Mouse (Mus musculus) limb, embryonic 15.5 days (tissue): ENCODE measurements at regions not wholly inside any gene's neighbourhood (a gene's known extent, or its start where the extent isn't known, plus 50 kb on each side); places are given as distances from the start of the nearest gene placed in this dataset.

Experiments
- ATAC-seq: fragments of 200-750 bp; cut with Nextera tagmentation; 2 replicates; pipeline ENCODE4 v1.8.0; 2017; ENCODE audit warnings: low read depth, moderate TSS enrichment; ENCODE audit not compliant: insufficient number of reproducible peaks, low FRiP score, low TSS enrichment
- H3K27ac ChIP-seq: fragments of 300-500 bp; sonication (generic); 2 replicates; pipeline ENCODE4 v1.5.1; 2015; ENCODE audit warnings: moderate library complexity, mild to moderate bottlenecking, inconsistent platforms
- H3K27me3 ChIP-seq: fragments of 300-500 bp; sonication (generic); 2 replicates; pipeline ENCODE4 v1.6.1; 2015; ENCODE audit warnings: inconsistent platforms
- H3K36me3 ChIP-seq: fragments of 300-500 bp; sonication (generic); 2 replicates; pipeline ENCODE4 v1.6.1; 2015; ENCODE audit warnings: inconsistent platforms
- H3K4me1 ChIP-seq: fragments of 300-500 bp; sonication (generic); 2 replicates; pipeline ENCODE4 v1.6.1; 2015; ENCODE audit warnings: inconsistent platforms
- H3K4me2 ChIP-seq: fragments of 300-500 bp; sonication (generic); 2 replicates; pipeline ENCODE4 v1.6.1; 2015; ENCODE audit warnings: mild to moderate bottlenecking, inconsistent platforms
- H3K4me3 ChIP-seq: fragments of 300-500 bp; sonication (generic); 2 replicates; pipeline ENCODE4 v1.5.1; 2015; ENCODE audit warnings: mild to moderate bottlenecking, inconsistent platforms
- H3K9ac ChIP-seq: fragments of 300-500 bp; sonication (generic); 2 replicates; pipeline ENCODE4 v1.6.1; 2015; ENCODE audit warnings: inconsistent platforms
- H3K9me3 ChIP-seq: fragments of 300-500 bp; sonication (generic); 2 replicates; pipeline ENCODE4 v1.6.1; 2016; ENCODE audit warnings: inconsistent platforms
- WGBS: fragments of 180-500 bp; shearing (Covaris S2); methylation state at CpG from one replicate; pipeline ENCODE4 v1.1.7; 2015; 5-methylcytosine and 5-hydroxymethylcytosine counted together

DNA sequence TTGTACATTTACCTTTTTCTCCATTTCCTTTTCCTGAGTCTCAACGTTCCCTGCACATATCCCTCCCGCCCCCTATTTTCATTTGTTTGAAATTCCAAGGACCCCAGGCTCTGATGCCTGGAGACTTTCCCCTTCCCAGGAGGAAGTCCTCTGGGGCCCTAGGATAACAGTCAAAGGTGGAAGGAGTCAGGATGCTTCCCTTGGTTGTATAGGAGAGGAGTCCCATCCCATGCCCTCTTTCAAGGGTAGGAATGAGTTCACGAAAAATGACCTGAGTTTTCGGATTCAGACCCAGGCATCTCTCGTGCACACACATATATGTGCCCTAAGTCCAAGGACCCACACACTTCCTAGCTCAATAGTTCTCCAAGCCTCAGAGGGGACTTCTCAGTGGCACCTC, 143.3 kb upstream of the Zfp703 start:
- Histone ChIP-seq H3K27ac (no peak overlapping the region), H3K27me3 (peaks cover 19% of the 10 kb centered on the region; the same call in 1 of the 2 replicates), H3K4me3 (no peak overlapping the region), H3K4me2 (no peak overlapping the region), H3K9ac (no peak overlapping the region), H3K9me3 (no peaks in the 10 kb centered on the region), H3K36me3 (no peaks in the 10 kb centered on the region), H3K4me1 (peaks cover 27% of the 10 kb centered on the region)
- 53% methylated on average over 5 of the region's 5 CpGs for WGBS
- no peak for ATAC-seq

DNA sequence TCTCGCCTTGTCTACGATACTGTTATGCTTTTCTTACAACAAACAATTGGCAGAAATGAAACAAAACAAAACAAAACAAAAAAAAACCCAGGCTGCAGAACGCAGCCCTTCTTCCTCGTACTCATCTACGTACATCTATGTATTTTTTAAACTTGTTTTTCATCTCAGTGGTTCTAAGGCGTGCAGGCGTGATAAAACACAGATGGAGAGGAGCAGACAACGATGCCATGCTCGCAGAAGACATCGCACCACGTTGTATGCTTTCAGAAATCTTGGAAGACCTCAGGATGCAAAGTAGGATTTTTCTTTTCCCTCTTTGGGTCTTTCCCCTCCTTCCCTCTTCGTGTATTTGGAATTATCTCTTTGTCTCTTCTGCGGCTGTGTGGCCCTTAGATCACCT, 142.5 kb upstream of the Zfp703 start:
- no peak for ATAC-seq
- no peaks in the 10 kb centered on the region for H3K9me3 ChIP-seq
- no peak overlapping the region for H3K27ac ChIP-seq
- H3K27me3 ChIP-seq: peaks cover 16% of the 10 kb centered on the region; the same call in 1 of the 2 replicates
- peaks cover 22% of the 10 kb centered on the region for H3K4me1 ChIP-seq
- no peak overlapping the region for H3K4me3 ChIP-seq
- 73% methylated on average over 13 of the region's 13 CpGs for WGBS
- no peaks in the 10 kb centered on the region for H3K36me3 ChIP-seq
- no peak overlapping the region for H3K9ac ChIP-seq
- no peak overlapping the region for H3K4me2 ChIP-seq

DNA sequence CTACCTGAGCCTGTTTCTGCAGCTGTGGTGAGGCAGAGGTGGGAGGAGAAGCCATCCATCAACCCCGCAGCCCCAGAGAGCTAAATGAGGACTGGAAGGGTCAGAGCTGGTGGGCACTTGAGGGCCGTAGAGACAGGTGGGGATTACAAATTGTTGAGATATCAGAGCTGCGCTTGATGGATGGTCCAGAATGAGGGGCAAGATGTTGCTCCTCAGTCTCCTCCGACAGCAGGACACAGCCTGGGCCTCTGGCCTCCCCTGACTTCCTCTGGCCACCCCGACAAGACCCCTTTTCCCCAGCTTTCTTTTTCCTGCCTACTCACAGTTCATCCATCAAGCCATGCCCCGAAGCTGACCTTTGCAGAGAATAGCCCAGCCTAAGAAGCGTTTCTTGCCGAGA, 142.0 kb upstream of the Zfp703 start:
- Histone ChIP-seq H3K9ac (no peak overlapping the region), H3K4me1 (peaks cover 22% of the 10 kb centered on the region), H3K27me3 (peaks cover 14% of the 10 kb centered on the region; the same call in 1 of the 2 replicates), H3K9me3 (no peaks in the 10 kb centered on the region), H3K36me3 (no peaks in the 10 kb centered on the region), H3K27ac (no peak overlapping the region), H3K4me3 (no peak overlapping the region), H3K4me2 (no peak overlapping the region)
- no peak for ATAC-seq
- 57% methylated on average over 8 of the region's 8 CpGs for WGBS

DNA sequence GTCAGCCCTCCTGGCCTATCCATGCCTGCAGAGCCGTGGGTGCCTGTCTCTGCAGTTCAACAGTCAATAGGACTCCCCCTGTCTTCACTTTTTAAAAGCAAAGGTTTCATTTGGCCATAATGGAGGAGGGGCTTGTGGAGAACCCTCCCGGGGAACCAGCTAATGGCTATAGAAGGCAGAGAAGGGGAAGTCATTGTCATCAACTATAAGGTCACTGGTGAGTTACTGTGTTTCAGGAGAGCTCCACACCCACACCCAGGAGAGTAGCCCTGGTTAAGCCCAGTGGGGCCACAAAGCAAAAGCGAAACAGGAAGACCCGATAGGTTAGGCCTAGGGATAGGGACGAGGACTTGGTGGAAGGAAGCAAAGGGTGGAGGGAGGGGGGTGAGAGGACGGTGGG, 141.5 kb upstream of the Zfp703 start:
- 57% methylated on average over 6 of the region's 6 CpGs for WGBS
- Histone ChIP-seq H3K36me3 (no peaks in the 10 kb centered on the region), H3K9me3 (no peaks in the 10 kb centered on the region), H3K4me1 (peaks cover 26% of the 10 kb centered on the region), H3K9ac (no peak overlapping the region), H3K27me3 (peaks cover 14% of the 10 kb centered on the region; the same call in 1 of the 2 replicates), H3K4me2 (no peak overlapping the region), H3K4me3 (no peak overlapping the region), H3K27ac (no peak overlapping the region)
- no peak for ATAC-seq

DNA sequence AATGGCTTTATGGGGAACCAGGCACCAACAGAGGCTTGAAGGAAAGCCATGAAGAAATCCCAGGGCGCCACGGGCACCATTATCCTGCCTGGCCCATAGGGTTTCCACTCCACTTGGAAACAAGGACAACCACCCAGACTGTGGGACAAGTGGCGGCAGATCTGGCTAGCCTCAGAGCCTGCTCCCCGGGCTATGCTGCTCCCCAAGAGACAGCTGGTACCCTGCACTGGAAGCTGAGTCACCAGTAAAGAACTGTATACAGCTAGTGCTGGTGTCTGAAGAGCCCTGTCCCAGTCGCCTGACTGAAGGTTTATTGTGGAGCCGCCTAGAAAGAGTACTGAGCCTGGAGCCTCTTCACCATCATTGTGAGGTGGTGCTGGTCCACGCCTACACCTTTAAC, 140.6 kb upstream of the Zfp703 start:
- no peak for ATAC-seq
- Histone ChIP-seq H3K9me3 (no peaks in the 10 kb centered on the region), H3K4me1 (peaks cover 26% of the 10 kb centered on the region), H3K27ac (no peak overlapping the region), H3K4me3 (no peak overlapping the region), H3K36me3 (no peaks in the 10 kb centered on the region), H3K4me2 (no peak overlapping the region), H3K27me3 (peaks cover 19% of the 10 kb centered on the region; the same call in 1 of the 2 replicates), H3K9ac (no peak overlapping the region)
- WGBS: 77% methylated on average over 7 of the region's 7 CpGs

DNA sequence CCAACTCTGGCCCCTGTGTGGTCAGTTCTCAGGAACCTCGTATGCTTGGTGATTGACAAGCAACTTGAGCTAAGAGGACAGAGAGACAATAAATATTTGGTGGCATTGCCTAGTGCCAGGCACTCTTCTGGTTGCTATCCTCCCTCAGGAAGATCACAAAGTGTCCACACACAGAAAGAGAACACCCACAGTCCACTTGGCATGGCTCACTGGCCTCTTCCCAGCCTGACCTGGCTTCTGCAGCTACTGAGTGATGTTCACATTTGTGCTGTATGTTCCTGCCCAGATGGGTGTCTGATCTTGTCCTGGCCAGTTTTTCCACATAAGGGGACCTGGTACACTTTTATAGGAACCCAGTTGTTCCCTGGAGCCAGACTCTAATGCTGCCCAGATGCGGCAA, 136.8 kb upstream of the Zfp703 start:
- Histone ChIP-seq H3K9me3 (no peaks in the 10 kb centered on the region), H3K36me3 (no peaks in the 10 kb centered on the region), H3K4me1 (peaks cover 21% of the 10 kb centered on the region), H3K4me3 (no peak overlapping the region), H3K27me3 (peaks cover 17% of the 10 kb centered on the region; the same call in 1 of the 2 replicates), H3K27ac (no peak overlapping the region), H3K9ac (no peak overlapping the region), H3K4me2 (no peak overlapping the region)
- ATAC-seq: no peak
- WGBS: 40% methylated on average over 2 of the region's 2 CpGs

DNA sequence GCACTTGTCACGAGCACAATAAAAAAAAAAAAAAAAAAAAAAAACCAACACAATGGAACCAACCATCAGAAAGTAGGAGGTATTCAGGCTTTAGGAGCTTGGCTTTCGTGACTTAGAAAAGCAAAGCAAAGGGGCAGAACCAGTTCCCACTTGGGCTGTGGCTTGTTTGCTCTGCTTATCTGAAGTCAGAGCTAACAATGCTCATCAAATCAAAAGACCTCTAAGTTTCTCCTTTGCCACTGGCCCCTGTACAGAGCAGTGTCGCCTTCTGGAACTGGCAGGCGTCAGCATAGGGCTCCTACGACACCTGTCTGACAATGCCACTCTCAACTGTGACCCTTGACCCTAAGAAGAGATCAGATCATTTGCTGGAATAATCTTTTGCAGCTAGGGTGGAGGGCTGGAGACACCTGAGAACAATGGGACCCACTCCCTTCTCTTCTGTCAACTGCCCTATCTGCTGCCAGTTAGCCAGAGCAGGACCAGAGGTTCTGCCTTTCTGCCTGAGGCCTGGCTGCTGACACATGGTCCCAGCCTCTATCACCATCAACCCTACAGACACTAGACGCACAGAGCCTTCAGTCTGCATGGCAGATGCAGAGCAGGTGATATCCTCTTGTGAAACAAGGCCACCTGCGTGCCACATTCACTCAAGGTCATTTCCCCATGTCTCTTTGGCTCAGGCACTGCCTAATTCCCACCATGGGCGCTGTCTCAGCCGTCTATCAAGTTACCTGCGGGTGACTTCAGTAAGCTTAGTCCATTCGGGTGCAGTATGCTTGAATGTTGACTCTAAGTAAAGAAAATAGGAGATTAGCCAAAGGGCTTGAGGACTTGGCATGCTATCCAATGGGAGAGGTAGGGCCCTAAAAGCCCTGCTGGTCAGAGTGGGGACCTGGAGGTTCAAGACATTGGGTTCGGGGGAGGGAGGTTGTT, 136.1 kb upstream of the Zfp703 start:
- no peak overlapping the region for H3K4me3 ChIP-seq
- H3K27ac ChIP-seq: no peak overlapping the region
- WGBS: 71% methylated on average over 12 of the region's 12 CpGs

DNA sequence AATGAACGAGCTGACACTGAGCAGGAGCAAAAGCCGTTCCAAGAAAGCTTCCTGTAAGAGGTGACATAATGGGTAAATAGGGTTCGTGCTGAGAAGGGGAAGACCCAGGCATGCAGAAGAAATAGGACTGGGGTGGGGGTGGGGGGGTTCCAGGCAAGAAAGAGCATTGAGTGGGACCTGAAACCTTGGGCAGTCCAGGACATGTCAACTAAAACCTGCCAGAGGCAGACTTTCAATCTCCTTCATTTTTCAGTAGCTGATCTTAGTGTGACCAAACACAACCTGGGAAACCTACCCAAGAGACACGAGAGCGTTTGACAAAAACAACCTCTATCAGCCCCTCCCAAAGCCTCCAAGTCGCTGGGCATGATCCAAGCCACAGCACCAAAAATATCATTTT, 133.4 kb upstream of the Zfp703 start:
- no peak overlapping the region for H3K9ac ChIP-seq
- H3K4me1 ChIP-seq: peaks cover 50% of the 10 kb centered on the region
- peaks cover 11% of the 10 kb centered on the region; the same call in 1 of the 2 replicates for H3K27me3 ChIP-seq
- 50% methylated on average over 6 of the region's 6 CpGs for WGBS
- H3K4me3 ChIP-seq: no peak overlapping the region
- no peak overlapping the region for H3K4me2 ChIP-seq
- ATAC-seq: no peak
- H3K9me3 ChIP-seq: no peaks in the 10 kb centered on the region
- no peaks in the 10 kb centered on the region for H3K36me3 ChIP-seq
- H3K27ac ChIP-seq: no peak overlapping the region

More for the DNA sequence above, 136.1 kb upstream of the Zfp703 start:
- H3K9ac ChIP-seq: no peak overlapping the region
- no peaks in the 10 kb centered on the region for H3K9me3 ChIP-seq
- H3K36me3 ChIP-seq: no peaks in the 10 kb centered on the region
- peaks cover 17% of the 10 kb centered on the region; the same call in 1 of the 2 replicates for H3K27me3 ChIP-seq
- H3K4me2 ChIP-seq: no peak overlapping the region
- no peak for ATAC-seq
- peaks cover 27% of the 10 kb centered on the region for H3K4me1 ChIP-seq

DNA sequence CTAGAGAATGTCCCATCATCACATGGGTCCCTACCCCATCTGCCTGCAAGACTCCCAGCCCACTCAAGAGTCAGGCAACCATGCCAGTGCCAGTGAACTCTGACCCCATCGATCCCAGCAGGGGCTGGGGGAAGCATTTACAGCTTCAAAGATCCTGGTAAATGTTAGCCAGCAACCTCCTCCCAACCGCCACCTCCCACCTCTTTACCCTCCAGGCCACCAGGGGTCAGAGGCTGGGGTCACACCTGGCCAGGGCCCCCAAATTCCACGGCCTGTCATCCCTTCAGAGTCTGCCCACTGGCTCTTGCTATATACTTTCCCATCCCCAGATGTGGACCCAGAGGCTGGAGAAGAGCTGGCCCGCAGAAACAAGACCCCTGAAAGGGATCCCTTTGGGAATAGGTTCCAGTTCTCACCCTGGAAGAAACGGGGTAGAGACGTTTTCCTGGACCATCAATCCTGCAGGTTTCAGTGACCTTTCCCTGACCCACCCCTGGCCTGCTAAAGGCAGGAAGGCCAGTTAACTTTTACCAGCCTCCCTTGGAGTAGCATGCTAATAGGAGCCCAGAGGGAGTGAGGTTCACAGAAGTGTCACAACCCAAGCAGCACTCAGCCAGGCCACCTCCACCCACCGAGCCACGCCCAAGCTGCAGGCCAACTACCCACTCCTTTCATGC, 132.9 kb upstream of the Zfp703 start:
- no peaks in the 10 kb centered on the region for H3K36me3 ChIP-seq
- no peak overlapping the region for H3K9ac ChIP-seq
- H3K4me1 ChIP-seq: peaks cover 55% of the 10 kb centered on the region
- peaks cover 11% of the 10 kb centered on the region; the same call in 1 of the 2 replicates for H3K27me3 ChIP-seq
- no peak overlapping the region for H3K4me2 ChIP-seq
- no peak overlapping the region for H3K4me3 ChIP-seq
- WGBS: 36% methylated on average over 8 of the region's 8 CpGs
- no peak for ATAC-seq
- H3K27ac ChIP-seq: no peak overlapping the region
- H3K9me3 ChIP-seq: no peaks in the 10 kb centered on the region

DNA sequence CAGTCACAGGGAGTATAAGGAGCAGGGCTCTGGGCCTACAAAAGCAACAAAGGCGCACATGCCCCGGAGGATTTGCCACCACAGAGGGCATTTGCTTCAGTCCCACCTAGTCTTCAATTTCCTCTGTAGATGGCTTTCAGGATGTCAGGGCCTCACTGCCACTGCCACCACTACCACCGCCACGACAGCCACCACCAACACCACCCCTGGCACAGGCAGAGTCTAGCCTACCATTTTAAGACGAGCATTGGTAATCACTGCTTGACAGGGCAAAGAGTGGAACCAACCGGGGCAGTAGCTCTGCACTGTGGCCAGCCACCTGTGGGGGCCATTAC, 132.3 kb upstream of the Zfp703 start:
- no peak overlapping the region for H3K9ac ChIP-seq
- no peaks in the 10 kb centered on the region for H3K36me3 ChIP-seq
- H3K9me3 ChIP-seq: no peaks in the 10 kb centered on the region
- H3K4me3 ChIP-seq: no peak overlapping the region
- H3K4me1 ChIP-seq: peaks cover 57% of the 10 kb centered on the region
- ATAC-seq: peak; percentile 31; the same call in 1 of the 2 replicates
- no peak overlapping the region for H3K27ac ChIP-seq
- H3K4me2 ChIP-seq: no peak overlapping the region
- peaks cover 11% of the 10 kb centered on the region; the same call in 1 of the 2 replicates for H3K27me3 ChIP-seq
- WGBS: 73% methylated on average over 6 of the region's 6 CpGs

DNA sequence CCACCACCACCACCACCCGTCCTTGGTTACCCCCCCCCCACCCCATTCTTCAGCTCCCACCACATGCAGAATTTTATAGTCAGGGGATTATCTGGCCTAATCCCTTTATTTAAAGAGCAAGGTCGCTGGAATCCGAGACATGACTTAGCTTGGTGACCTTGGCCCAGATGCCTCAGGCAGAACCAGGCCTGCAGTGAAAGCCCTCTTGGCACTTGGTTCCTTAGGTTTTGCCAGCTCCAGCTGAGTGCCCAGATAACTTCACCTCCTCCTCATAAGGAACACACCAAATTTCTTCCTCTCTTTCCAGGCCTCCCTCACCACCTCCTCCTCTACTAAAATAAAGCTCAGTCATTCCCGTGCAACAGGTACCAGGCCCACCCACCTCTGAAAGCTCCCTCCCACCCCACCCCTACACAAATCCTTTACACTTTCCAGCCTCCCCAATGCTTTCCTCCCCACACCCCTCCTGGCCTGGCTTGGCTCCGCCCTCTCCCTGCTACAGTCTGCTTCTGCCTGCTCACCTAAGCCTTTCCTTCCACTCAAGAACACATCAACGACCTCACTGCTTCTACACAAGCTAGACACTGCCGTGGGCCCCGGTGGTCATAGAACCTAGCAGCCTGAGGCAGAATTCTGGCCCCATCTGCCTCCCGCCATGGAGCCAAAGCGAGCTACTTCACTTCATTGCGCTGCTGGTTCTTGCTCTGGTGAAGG, 131.5 kb upstream of the Zfp703 start:
- H3K27ac ChIP-seq: no peak overlapping the region
- no peak overlapping the region for H3K9ac ChIP-seq
- H3K9me3 ChIP-seq: no peaks in the 10 kb centered on the region
- H3K4me1 ChIP-seq: peaks cover 53% of the 10 kb centered on the region
- no peaks in the 10 kb centered on the region for H3K36me3 ChIP-seq
- H3K27me3 ChIP-seq: peaks cover 18% of the 10 kb centered on the region
- H3K4me2 ChIP-seq: no peak overlapping the region
- 50% methylated on average over 11 of the region's 11 CpGs for WGBS
- H3K4me3 ChIP-seq: no peak overlapping the region
- no peak for ATAC-seq

DNA sequence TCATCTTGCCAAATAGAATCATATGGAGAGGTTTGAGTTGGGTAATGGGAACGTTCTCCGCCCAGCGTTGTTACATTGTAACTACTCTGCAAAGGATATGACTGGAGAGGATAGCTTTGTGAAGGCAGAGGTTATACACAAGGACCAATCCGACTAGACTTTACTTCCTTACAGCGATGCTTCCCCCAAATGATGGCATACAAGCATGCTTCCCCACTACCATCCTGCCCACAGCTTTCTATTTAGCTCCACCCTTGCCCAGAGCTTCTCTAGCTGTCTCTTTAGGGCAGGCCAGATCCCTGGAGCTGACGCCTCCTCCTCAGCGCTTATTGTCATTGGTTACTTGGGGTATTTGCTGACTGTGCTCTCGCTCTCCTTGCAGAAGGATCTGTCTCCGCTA, 130.1 kb upstream of the Zfp703 start:
- Histone ChIP-seq H3K36me3 (no peaks in the 10 kb centered on the region), H3K27ac (no peak overlapping the region), H3K27me3 (peaks cover 17% of the 10 kb centered on the region), H3K4me1 (peaks cover 54% of the 10 kb centered on the region), H3K4me3 (no peak overlapping the region), H3K4me2 (no peak overlapping the region), H3K9ac (no peak overlapping the region), H3K9me3 (no peaks in the 10 kb centered on the region)
- no peak for ATAC-seq
- WGBS: 77% methylated on average over 9 of the region's 9 CpGs
